Mouse (Mus musculus): ENCODE measurements around the gene Treml2. TPM values are rescaled to one million over a fixed set of nuclear protein-coding genes. Genes with fewer than 3 reads are reported as not detected.

Treml2 gene
- polyA plus RNA-seq (2015; fragmentation: Nextera tagmentation; extraction: Ambion mirVana), result 0.13 and 0.21 TPM in 2 replicates

GRCm38 (mm10) chr17:48299203-48299602, at the start of gene Treml2:
Gene Treml2, plus strand, starts transcription at chr17:48299498.
- Histone ChIP-seq H3K4me2 (no peak within 1 kb of the TSS), H3K27ac (replicated peaks) (no peak within 1 kb of the TSS), H3K27me3 (no peaks in the 10 kb centered on the region), H3K9ac (no peak within 1 kb of the TSS), H3K4me1 (replicated peaks) (no peaks in the 10 kb centered on the region), H3K36me3 (no peaks in the 10 kb centered on the region), H3K9me3 (no peaks in the 10 kb centered on the region), H3K4me3 (no peak within 1 kb of the TSS)
- 46% methylated on average over 3 of the region's 4 CpGs for WGBS
- no peak for ATAC-seq (ENCODE audit: low FRiP score, low read depth)

DNA sequence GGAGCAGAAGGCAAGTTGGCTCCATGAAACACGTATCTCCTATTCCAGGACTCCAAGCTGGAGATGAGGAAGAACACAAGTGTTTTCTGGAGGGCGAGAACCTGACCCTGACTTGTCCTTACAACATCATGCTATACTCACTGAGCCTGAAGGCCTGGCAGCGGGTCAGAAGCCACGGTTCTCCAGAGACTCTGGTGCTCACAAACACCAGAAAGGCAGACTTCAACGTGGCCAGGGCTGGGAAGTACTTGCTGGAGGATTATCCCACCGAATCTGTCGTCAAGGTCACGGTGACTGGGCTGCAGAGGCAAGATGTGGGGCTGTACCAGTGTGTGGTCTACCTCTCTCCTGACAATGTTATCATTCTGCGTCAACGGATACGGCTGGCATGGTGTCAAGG, 49.8 kb upstream of the Treml2 start:
- Histone ChIP-seq H3K27ac (replicated peaks) (no peak overlapping the region), H3K9ac (no peak overlapping the region)
- WGBS, result 88% methylated on average over 11 of the region's 11 CpGs

GRCm38 (mm10) chr17:48250631-48251030, 48.7 kb upstream of the Treml2 start:
- no peak overlapping the region for H3K4me3 ChIP-seq
- 94% methylated on average over 7 of the region's 7 CpGs for WGBS

More for the DNA sequence above, 49.8 kb upstream of the Treml2 start:
- no peak overlapping the region for H3K4me2 ChIP-seq
- H3K4me3 ChIP-seq, result no peak overlapping the region
- H3K36me3 ChIP-seq, result no peaks in the 10 kb centered on the region
- no peaks in the 10 kb centered on the region for H3K27me3 ChIP-seq
- no peaks in the 10 kb centered on the region for H3K9me3 ChIP-seq
- no peak for ATAC-seq (ENCODE audit: low FRiP score, low read depth)
- H3K4me1 ChIP-seq (replicated peaks), result no peaks in the 10 kb centered on the region

DNA sequence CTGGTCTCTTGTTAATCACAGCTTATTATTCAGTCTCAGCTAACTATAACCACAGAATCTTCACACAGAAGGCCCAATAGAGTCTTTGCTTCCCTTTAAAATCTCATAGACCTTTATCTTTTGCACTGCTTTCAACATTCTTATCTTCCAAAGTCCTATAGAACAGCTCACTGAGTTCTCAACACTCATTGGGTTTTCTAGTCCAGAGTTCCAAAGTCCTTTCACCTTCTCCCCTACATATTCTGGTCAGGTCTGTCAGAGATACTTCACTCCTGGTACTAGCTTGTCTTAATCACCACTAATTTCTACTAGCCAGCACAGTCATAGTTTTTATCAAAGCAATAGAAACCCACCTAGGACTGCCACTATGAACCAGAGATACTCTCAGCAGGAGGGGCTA, 42.7 kb upstream of the Treml2 start:
- Histone ChIP-seq H3K27me3 (no peaks in the 10 kb centered on the region), H3K9me3 (0 out of 2 replicates have a peak, but pooled peaks cover 11% of the 10 kb centered on the region), H3K4me2 (no peak overlapping the region), H3K4me1 (replicated peaks) (no peaks in the 10 kb centered on the region), H3K9ac (no peak overlapping the region), H3K27ac (replicated peaks) (no peak overlapping the region), H3K36me3 (no peaks in the 10 kb centered on the region), H3K4me3 (no peak overlapping the region)
- ATAC-seq (ENCODE audit: low FRiP score, low read depth), result no peak

More at GRCm38 (mm10) chr17:48250631-48251030, 48.7 kb upstream of the Treml2 start:
- no peaks in the 10 kb centered on the region for H3K36me3 ChIP-seq
- no peaks in the 10 kb centered on the region for H3K27me3 ChIP-seq
- H3K27ac ChIP-seq (replicated peaks), result no peak overlapping the region
- H3K4me2 ChIP-seq, result no peak overlapping the region
- no peaks in the 10 kb centered on the region for H3K4me1 ChIP-seq (replicated peaks)
- H3K9ac ChIP-seq, result no peak overlapping the region
- no peaks in the 10 kb centered on the region for H3K9me3 ChIP-seq
- ATAC-seq (ENCODE audit: low FRiP score, low read depth), result no peak

DNA sequence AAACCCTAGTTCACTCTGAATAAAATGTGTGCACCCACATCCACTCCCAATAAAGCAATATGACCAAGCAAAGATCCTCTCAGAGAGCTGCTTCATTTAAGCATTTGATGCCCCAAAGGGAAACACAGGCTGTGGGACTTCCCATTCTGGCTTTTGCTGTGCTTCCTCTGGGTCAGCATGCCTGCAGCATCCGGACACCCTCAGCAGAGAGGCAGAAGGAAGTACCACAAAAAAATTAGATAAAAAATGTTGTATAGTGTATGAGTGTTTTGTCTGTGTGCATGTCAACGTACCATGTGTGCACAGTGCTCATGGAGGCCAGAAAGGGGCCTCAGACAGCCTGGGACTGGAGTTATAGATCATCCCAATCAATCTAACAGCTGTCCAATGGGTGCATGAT, 37.4 kb upstream of the Treml2 start:
- H3K9me3 ChIP-seq, result 0 out of 2 replicates have a peak, but pooled peaks cover 11% of the 10 kb centered on the region
- no peak overlapping the region for H3K4me2 ChIP-seq
- 79% methylated on average over 2 of the region's 2 CpGs for WGBS
- H3K27ac ChIP-seq (replicated peaks), result no peak overlapping the region
- no peak overlapping the region for H3K4me3 ChIP-seq
- H3K36me3 ChIP-seq, result no peaks in the 10 kb centered on the region
- H3K27me3 ChIP-seq, result no peaks in the 10 kb centered on the region
- ATAC-seq (ENCODE audit: low FRiP score, low read depth), result no peak
- H3K9ac ChIP-seq, result no peak overlapping the region
- H3K4me1 ChIP-seq (replicated peaks), result no peaks in the 10 kb centered on the region

GRCm38 (mm10) chr17:48263741-48264362, 35.4 kb upstream of the Treml2 start, which contains the start of gene Treml4:
Gene Treml4, plus strand, starts transcription at chr17:48264295.
- Histone ChIP-seq H3K4me3 (no peak within 1 kb of the TSS), H3K4me2 (no peak within 1 kb of the TSS), H3K27ac (replicated peaks) (no peak within 1 kb of the TSS), H3K9ac (no peak within 1 kb of the TSS), H3K4me1 (replicated peaks) (no peaks in the 10 kb centered on the region), H3K27me3 (no peaks in the 10 kb centered on the region), H3K9me3 (0 out of 2 replicates have a peak, but pooled peaks cover 11% of the 10 kb centered on the region), H3K36me3 (no peaks in the 10 kb centered on the region)
- no peak for ATAC-seq (ENCODE audit: low FRiP score, low read depth)
- 80% methylated on average over 3 of the region's 3 CpGs for WGBS

DNA sequence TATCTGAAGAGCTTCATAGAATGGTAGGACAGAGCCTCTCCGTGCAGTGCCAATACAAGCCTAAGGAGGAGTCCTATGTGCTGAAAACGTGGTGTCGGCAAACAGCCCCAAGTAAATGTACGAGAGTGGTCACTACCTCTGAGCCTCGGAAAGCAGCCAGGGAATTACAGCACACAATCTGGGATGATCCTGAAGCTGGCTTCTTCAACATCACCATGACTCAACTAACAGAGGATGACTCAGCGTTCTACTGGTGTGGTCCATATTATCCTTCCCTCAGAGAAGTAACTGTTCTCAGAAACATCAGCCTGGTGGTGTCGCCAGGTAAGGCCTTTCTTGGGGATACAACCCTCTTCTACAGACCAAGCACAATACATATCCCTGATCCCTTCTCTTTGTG, 34.6 kb upstream of the Treml2 start:
- Histone ChIP-seq H3K4me2 (no peak overlapping the region), H3K36me3 (no peaks in the 10 kb centered on the region), H3K4me3 (no peak overlapping the region), H3K9ac (no peak overlapping the region), H3K27ac (replicated peaks) (no peak overlapping the region), H3K4me1 (replicated peaks) (no peaks in the 10 kb centered on the region), H3K9me3 (0 out of 2 replicates have a peak, but pooled peaks cover 5% of the 10 kb centered on the region), H3K27me3 (no peaks in the 10 kb centered on the region)
- ATAC-seq (ENCODE audit: low FRiP score, low read depth), result no peak
- WGBS, result 92% methylated on average over 7 of the region's 7 CpGs

GRCm38 (mm10) chr17:48266138-48266537, 33.2 kb upstream of the Treml2 start:
- Histone ChIP-seq H3K4me2 (no peak overlapping the region), H3K36me3 (no peaks in the 10 kb centered on the region), H3K27ac (replicated peaks) (no peak overlapping the region), H3K9ac (no peak overlapping the region), H3K4me1 (replicated peaks) (no peaks in the 10 kb centered on the region), H3K4me3 (no peak overlapping the region), H3K9me3 (no peaks in the 10 kb centered on the region), H3K27me3 (no peaks in the 10 kb centered on the region)
- WGBS, result 15% methylated on average over 2 of the region's 2 CpGs
- no peak for ATAC-seq (ENCODE audit: low FRiP score, low read depth)

GRCm38 (mm10) chr17:48266610-48267304, 32.5 kb upstream of the Treml2 start:
- Histone ChIP-seq H3K9me3 (no peaks in the 10 kb centered on the region), H3K4me2 (no peak overlapping the region), H3K27ac (replicated peaks) (no peak overlapping the region), H3K9ac (no peak overlapping the region), H3K36me3 (no peaks in the 10 kb centered on the region), H3K4me1 (replicated peaks) (no peaks in the 10 kb centered on the region), H3K27me3 (no peaks in the 10 kb centered on the region), H3K4me3 (no peak overlapping the region)
- 47% methylated on average over 2 of the region's 2 CpGs for WGBS
- no peak for ATAC-seq (ENCODE audit: low FRiP score, low read depth)

GRCm38 (mm10) chr17:48267591-48267990, 31.7 kb upstream of the Treml2 start:
- H3K27ac ChIP-seq (replicated peaks), result no peak overlapping the region
- H3K4me1 ChIP-seq (replicated peaks), result no peaks in the 10 kb centered on the region
- no peak overlapping the region for H3K9ac ChIP-seq
- no peaks in the 10 kb centered on the region for H3K9me3 ChIP-seq
- no peaks in the 10 kb centered on the region for H3K27me3 ChIP-seq
- no peak for ATAC-seq (ENCODE audit: low FRiP score, low read depth)
- H3K36me3 ChIP-seq, result no peaks in the 10 kb centered on the region
- 94% methylated on average over 1 of the region's 1 CpGs for WGBS
- no peak overlapping the region for H3K4me2 ChIP-seq
- no peak overlapping the region for H3K4me3 ChIP-seq

DNA sequence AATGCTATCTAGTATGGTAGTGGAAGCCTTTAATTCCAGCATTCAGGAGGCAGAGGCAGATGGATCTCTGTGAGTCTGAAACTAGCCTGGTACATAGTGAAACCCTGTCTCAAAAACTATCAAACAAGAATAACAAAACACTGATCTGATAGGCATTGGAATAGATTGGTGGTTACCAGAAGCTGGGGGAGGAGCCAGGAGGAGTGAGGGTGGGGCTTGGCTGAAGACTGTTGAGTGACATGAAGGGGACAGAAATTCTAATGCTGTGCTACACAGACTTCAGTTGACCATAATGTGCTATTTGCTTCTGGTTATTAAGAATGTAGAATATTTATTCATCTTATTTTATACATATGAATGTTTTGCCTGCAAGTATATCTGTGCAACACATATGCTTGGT, 31.0 kb upstream of the Treml2 start:
- Histone ChIP-seq H3K27me3 (no peaks in the 10 kb centered on the region), H3K4me3 (no peak overlapping the region), H3K4me1 (replicated peaks) (no peaks in the 10 kb centered on the region), H3K9ac (no peak overlapping the region), H3K36me3 (no peaks in the 10 kb centered on the region), H3K9me3 (no peaks in the 10 kb centered on the region), H3K27ac (replicated peaks) (no peak overlapping the region), H3K4me2 (no peak overlapping the region)
- no peak for ATAC-seq (ENCODE audit: low FRiP score, low read depth)

DNA sequence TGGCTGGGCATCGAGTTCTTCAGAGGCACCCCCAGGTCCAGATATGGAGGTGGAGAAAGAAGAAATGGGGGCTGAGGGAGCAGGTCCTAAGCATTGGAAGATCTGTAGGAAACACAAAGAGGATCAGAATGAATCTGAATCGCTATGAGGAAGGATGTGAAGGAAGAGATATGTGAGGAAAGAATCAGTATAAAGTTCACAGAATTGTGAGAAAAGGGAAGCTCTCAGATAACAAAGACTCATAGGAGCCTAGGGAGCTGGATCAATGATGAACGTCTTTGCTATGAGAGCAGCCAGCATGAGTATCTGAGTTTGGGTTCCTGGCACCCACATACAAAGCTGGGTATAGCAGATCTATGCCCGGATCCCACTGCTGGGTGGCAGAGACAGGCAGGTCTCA, 29.5 kb upstream of the Treml2 start:
- ATAC-seq (ENCODE audit: low FRiP score, low read depth), result no peak

More for the DNA sequence above, 29.5 kb upstream of the Treml2 start:
- no peak overlapping the region for H3K9ac ChIP-seq
- no peak overlapping the region for H3K27ac ChIP-seq (replicated peaks)
- H3K27me3 ChIP-seq, result no peaks in the 10 kb centered on the region
- 69% methylated on average over 4 of the region's 4 CpGs for WGBS
- H3K4me1 ChIP-seq (replicated peaks), result no peaks in the 10 kb centered on the region
- H3K9me3 ChIP-seq, result no peaks in the 10 kb centered on the region
- no peaks in the 10 kb centered on the region for H3K36me3 ChIP-seq
- H3K4me2 ChIP-seq, result no peak overlapping the region
- H3K4me3 ChIP-seq, result no peak overlapping the region

Measured in hindbrain, embryonic 15.5 days (tissue).